Mouse (Mus musculus) ES-E14 (cell line): Measurements from ENCODE around the gene Pdcd6ip.

ENCODE experiments used
- CHD2 ChIP-seq: IDR thresholded peaks from 2 replicates; pipeline ENCODE4 v1.6.1; 2014; ENCODE audit warnings: mild to moderate bottlenecking, low read depth, low read length, inconsistent platforms
- MAFK ChIP-seq: IDR thresholded peaks from 2 replicates; pipeline ENCODE4 v1.6.1; 2014; ENCODE audit warnings: mild to moderate bottlenecking, low read depth, low read length, inconsistent platforms; ENCODE audit not compliant: insufficient read depth
- ZC3H11A ChIP-seq: IDR thresholded peaks from 2 replicates; pipeline ENCODE4 v1.6.1; 2012; ENCODE audit warnings: low read depth, mild to moderate bottlenecking, inconsistent platforms, low read length, borderline replicate concordance

DNA sequence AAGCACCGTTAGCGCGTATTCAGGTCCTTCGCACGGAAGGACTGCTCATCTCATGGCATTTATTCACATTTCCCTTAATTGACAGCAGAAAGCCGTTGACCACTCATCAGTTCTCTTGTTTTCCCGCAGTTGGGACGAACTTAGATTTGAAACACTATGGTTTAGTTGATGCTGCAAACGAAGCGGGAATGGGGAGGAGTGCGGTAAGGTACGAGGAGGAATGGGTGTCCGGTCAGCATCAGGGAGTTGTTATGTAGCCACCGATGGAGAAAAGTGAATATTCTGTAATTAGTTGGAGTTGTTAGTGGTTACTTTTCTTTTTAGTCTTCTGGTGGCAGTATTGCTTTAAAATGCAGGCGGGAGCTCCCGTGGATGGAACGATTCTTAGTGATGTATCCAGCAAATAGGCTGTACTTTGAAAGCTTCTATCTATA lies 34.3 kb upstream of the Pdcd6ip start:
- TF ChIP-seq MAFK (no peak), CHD2 (no peak), ZC3H11A (no peak)
